8 mouse cellular contexts compared by ENCODE assay signal in the genomic region with DNA sequence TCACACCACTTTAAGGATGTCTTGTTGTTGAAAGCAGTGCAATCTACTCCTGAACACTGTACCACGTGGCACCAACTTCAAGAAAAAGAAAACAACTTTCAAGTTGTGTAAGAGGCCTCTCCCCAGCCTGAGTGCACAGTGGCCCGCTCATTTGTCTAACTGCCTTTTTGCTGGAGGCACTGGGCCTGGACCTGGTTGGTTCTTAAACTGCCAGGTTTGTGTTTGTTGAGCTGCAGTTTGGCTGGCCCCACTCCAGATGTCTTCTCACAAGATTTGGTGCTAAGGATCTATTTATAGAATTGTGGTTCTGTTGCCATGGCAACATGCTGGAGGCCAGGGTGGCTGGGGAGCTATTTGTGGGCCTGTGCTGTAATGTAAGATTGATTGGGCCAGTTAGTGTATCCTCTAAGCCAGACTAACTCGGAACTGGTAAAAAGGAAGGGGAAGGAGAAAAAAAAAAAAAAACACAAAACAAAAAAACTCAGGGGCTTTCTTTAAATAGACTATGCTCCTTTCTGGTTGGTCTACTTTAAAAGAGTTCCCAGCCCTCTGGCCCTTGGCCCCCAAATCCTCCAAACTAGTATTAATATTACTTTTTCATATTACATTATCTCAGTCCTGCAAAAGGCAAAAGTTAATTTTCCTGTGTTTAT. TPM values are rescaled to one million over a fixed set of nuclear protein-coding genes. Genes with fewer than 3 reads are reported as not detected.
DNase-seq lines count a peak whose midpoint lies in the region; ATAC-seq lines count a peak whose summit lies in the region.

No protein-coding gene starts in this region.

- no peaks in the 10 kb centered on the region for H3K27me3 ChIP-seq in hindbrain, embryonic 14.5 days (ENCODE audit: control insufficient read depth, insufficient read depth, low read length)

- H3K4me1 ChIP-seq in hindbrain, embryonic 14.5 days (replicated peaks; ENCODE audit: control insufficient read depth, insufficient read depth, low read length): peaks cover 28% of the 10 kb centered on the region

- peaks cover 43% of the 10 kb centered on the region for H3K36me3 ChIP-seq in hindbrain, embryonic 14.5 days (replicated peaks; ENCODE audit: control insufficient read depth, insufficient read depth)

- peak overlapping the region; percentile 3 for H3K27ac ChIP-seq in hindbrain, embryonic 14.5 days

- H3K9ac ChIP-seq in hindbrain, embryonic 14.5 days: no peak overlapping the region

- 22% methylated on average over 3 of the region's 3 CpGs for WGBS in hindbrain, embryonic 14.5 days

- H3K4me3 ChIP-seq in hindbrain, embryonic 14.5 days (replicated peaks; ENCODE audit: low read length): no peak overlapping the region

- H3K4me2 ChIP-seq in hindbrain, embryonic 14.5 days (replicated peaks): peak overlapping the region; percentile 13

- DNase-seq in cerebellum, postnatal 10 days: peak; percentile 79 to 81
- DNase-seq in gastrocnemius, adult 18-20 months (ENCODE audit: low spot score): peak; percentile 95
- peak; percentile 86 for DNase-seq in hindbrain, embryonic 14.5 days (ENCODE audit: low spot score)
- DNase-seq in layer of hippocampus, postnatal 25 days (ENCODE audit: extremely low spot score in 1 of 2, low spot score in 1 of 2): peak; percentile 42 to 48
- peak; percentile 93 for DNase-seq in lung, postnatal 10 days
- peak; percentile 70 for DNase-seq in ovary, postnatal 36 days (ENCODE audit: low spot score)
- DNase-seq in yolk sac, embryonic 10.5 days (ENCODE audit: low spot score): peak; percentile 50

- peak; percentile 79 for ATAC-seq in activated CD4-positive, CD25-positive, alpha-beta regulatory T cell, adult 4 months
- ATAC-seq in hindbrain, embryonic 14.5 days (ENCODE audit: low FRiP score): peak; percentile 80

- no peaks in the 10 kb centered on the region for H3K9me3 ChIP-seq in hindbrain, embryonic 14.5 days (ENCODE audit: control insufficient read depth, low read length)

RNA-seq across cellular contexts. Expression of a gene that starts 2.4 kb away (rescaled TPM):
- under 1 TPM in 1 of 2 experiments, not detected in 1; 0.40 TPM for polyA plus RNA-seq in activated CD4-positive, CD25-positive, alpha-beta regulatory T cell, adult 4 months (2017; shearing (Covaris generic))
- 1 to 10 TPM; 1.9 TPM for total RNA-seq in gastrocnemius, adult 18-20 months (2021)
- 8.6 and 10.9 TPM in 2 replicates for polyA plus RNA-seq in hindbrain, embryonic 14.5 days (2014; fragmentation: Nextera tagmentation; extraction: Ambion mirVana)
- 1 to 10 TPM; 2.0 to 2.6 TPM for total RNA-seq in layer of hippocampus, postnatal 25 days (2021)

Comparison
In these comparisons a context has a peak if more than half of its experiments do, and no peak if none do; other contexts are left out.
1. DNase-seq: peak in every context shown above with its lines; median percentile 95 in gastrocnemius, adult 18-20 months; 93 in lung, postnatal 10 days; 86 in hindbrain, embryonic 14.5 days; 80 in cerebellum, postnatal 10 days; 70 in ovary, postnatal 36 days; 50 in yolk sac, embryonic 10.5 days; 45 in layer of hippocampus, postnatal 25 days.